Mouse (Mus musculus) adrenal gland, postnatal 36 days (tissue): ENCODE data around the gene Srd5a3. TPM values are rescaled to one million over a fixed set of nuclear protein-coding genes. Genes with fewer than 3 reads are reported as not detected.

ENCODE experiments used
- DNase-seq, 2 experiments: peaks; one replicate each; pipeline ENCODE4 v3.0.0; 2021; ENCODE audit warnings: mixed read lengths in 1 of 2
- total RNA-seq, 2 experiments: library from RNA; stranded (reverse); gene quantifications; 2 replicates each; pipeline ENCODE4 v1.2.3; 2021

Gene Srd5a3
- total RNA-seq, 2 experiments from 2014 or later, result 23.6 to 33.3 TPM

GRCm38 (mm10) chr5:76193075-76193474 is 53.0 kb downstream of the Srd5a3 start:
- DNase-seq, result no peak

GRCm38 (mm10) chr5:76194377-76194945 is 54.4 kb downstream of the Srd5a3 start:
- DNase-seq, result no peak

DNA sequence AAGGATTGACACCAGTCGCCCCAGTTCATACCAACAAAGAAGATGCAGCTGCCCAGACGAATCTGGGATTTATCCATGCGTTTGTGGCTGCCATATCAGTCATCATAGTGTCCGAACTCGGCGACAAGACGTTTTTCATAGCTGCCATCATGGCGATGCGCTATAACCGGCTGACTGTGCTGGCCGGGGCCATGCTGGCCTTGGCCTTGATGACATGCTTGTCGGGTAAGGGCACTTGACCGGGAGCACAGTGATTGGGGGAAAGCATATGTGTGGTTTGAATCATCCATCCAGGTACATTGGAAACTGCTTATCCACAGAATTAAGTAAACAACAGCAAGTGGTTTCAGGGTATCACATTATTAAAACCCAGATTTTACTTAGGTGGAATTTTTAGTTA is 59.3 kb downstream of the Srd5a3 start:
- peak; percentile 52 to 60 for DNase-seq

DNA sequence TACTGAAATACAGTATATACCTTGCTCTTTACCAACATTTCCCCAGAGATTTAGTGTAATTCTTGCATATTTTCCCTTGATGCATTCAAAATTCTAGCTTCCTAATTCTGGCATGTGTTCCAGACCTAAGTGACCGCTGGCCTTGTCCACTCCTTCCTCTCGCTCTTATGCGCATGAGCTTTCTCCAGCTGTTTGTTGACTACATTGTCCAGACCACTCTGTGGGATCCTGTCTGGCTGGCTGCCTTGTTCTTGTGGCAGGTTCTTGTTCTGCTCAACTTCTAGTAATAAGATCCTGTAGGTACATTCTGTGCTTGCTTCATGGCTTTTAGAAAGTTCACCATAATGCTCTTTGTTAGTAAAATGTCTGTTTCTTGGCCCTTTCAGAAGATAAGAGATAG is 63.1 kb downstream of the Srd5a3 start:
- no peak for DNase-seq

Other genes starting within 250 kb of the Srd5a3 start
- gene Kdr, start 161.8 kb upstream of the Srd5a3 start, total RNA-seq, result 100 to 1,000 TPM in 1 of 2 experiments, 10 to 100 TPM in 1; 65.4 to 116 TPM
- 10 to 100 TPM; 41.6 to 46.2 TPM for gene Tmem165, start 43.6 kb downstream of the Srd5a3 start, total RNA-seq
- 10 to 100 TPM; 39.8 to 54.8 TPM for gene Clock, start 164.5 kb downstream of the Srd5a3 start, total RNA-seq
- gene Pdcl2, start 190.9 kb downstream of the Srd5a3 start, total RNA-seq, result not detected
- not detected for gene Nmu, start 223.5 kb downstream of the Srd5a3 start, total RNA-seq